Mouse (Mus musculus): ENCODE data around the gene Dnajc11. TPM values are rescaled to one million over a fixed set of nuclear protein-coding genes. Genes with fewer than 3 reads are reported as not detected.

The Dnajc11 gene
- polyA plus RNA-seq (2014; fragmentation: Nextera tagmentation; extraction: Ambion mirVana), result 101 and 102 TPM in 2 replicates

GRCm38 (mm10) chr4:151933505-151934214, at the start of gene Dnajc11:
Dnajc11 (plus strand) TSS chr4:151933691.
- peak within 1 kb of the TSS; percentile 69 for H3K27ac ChIP-seq (ENCODE audit: low read depth, low read length)
- no peaks in the 10 kb centered on the region for H3K27me3 ChIP-seq (replicated peaks; ENCODE audit: control insufficient read depth, insufficient read depth, low read length)
- peaks cover 27% of the 10 kb centered on the region for H3K4me1 ChIP-seq (replicated peaks; ENCODE audit: control insufficient read depth, insufficient read depth, low read length)
- peak; percentile 92 for DNase-seq (ENCODE audit: low spot score)
- H3K36me3 ChIP-seq (ENCODE audit: control insufficient read depth, insufficient read depth, low read length), result peaks cover 2% of the 10 kb centered on the region; the same call in 1 of the 2 replicates
- peak within 1 kb of the TSS; percentile 90 for H3K4me2 ChIP-seq
- peak; percentile 88 for ATAC-seq (replicated peaks; ENCODE audit: low FRiP score)
- no peaks in the 10 kb centered on the region for H3K9me3 ChIP-seq (ENCODE audit: control insufficient read depth, low read length)
- peak within 1 kb of the TSS; percentile 100 for H3K4me3 ChIP-seq (ENCODE audit: low read depth, low read length)
- under 1% methylated on average over 76 of the region's 83 CpGs for WGBS
- peak within 1 kb of the TSS; percentile 100 for H3K9ac ChIP-seq (ENCODE audit: low read depth, low read length)

- 61% methylated on average over 6 of the region's 6 CpGs for WGBS
- DNase-seq (ENCODE audit: low spot score) (no peak), ATAC-seq (replicated peaks; ENCODE audit: low FRiP score) (no peak)
- Histone ChIP-seq H3K4me2 (no peak overlapping the region), H3K27ac (ENCODE audit: low read depth, low read length) (no peak overlapping the region), H3K4me1 (replicated peaks; ENCODE audit: control insufficient read depth, insufficient read depth, low read length) (no peaks in the 10 kb centered on the region), H3K27me3 (replicated peaks; ENCODE audit: control insufficient read depth, insufficient read depth, low read length) (no peaks in the 10 kb centered on the region), H3K36me3 (ENCODE audit: control insufficient read depth, insufficient read depth, low read length) (no peaks in the 10 kb centered on the region), H3K4me3 (ENCODE audit: low read depth, low read length) (no peak overlapping the region), H3K9ac (ENCODE audit: low read depth, low read length) (no peak overlapping the region), H3K9me3 (ENCODE audit: control insufficient read depth, low read length) (peaks cover 3% of the 10 kb centered on the region; the same call in 1 of the 2 replicates)
These were observed 40.2 kb upstream of the Dnajc11 start for GRCm38 (mm10) chr4:151893241-151893640.

- Histone ChIP-seq H3K9me3 (ENCODE audit: control insufficient read depth, low read length) (peaks cover 3% of the 10 kb centered on the region; the same call in 1 of the 2 replicates), H3K9ac (ENCODE audit: low read depth, low read length) (no peak overlapping the region), H3K36me3 (ENCODE audit: control insufficient read depth, insufficient read depth, low read length) (no peaks in the 10 kb centered on the region), H3K27ac (ENCODE audit: low read depth, low read length) (no peak overlapping the region), H3K4me2 (no peak overlapping the region), H3K4me3 (ENCODE audit: low read depth, low read length) (no peak overlapping the region), H3K4me1 (replicated peaks; ENCODE audit: control insufficient read depth, insufficient read depth, low read length) (no peaks in the 10 kb centered on the region), H3K27me3 (replicated peaks; ENCODE audit: control insufficient read depth, insufficient read depth, low read length) (no peaks in the 10 kb centered on the region)
- ATAC-seq (replicated peaks; ENCODE audit: low FRiP score) (no peak), DNase-seq (ENCODE audit: low spot score) (no peak)
- 87% methylated on average over 12 of the region's 12 CpGs for WGBS
These were observed 38.6 kb upstream of the Dnajc11 start for GRCm38 (mm10) chr4:151894926-151895325.

GRCm38 (mm10) chr4:151895624-151896023, 37.9 kb upstream of the Dnajc11 start:
- Histone ChIP-seq H3K4me3 (ENCODE audit: low read depth, low read length) (no peak overlapping the region), H3K4me2 (no peak overlapping the region), H3K27ac (ENCODE audit: low read depth, low read length) (no peak overlapping the region), H3K4me1 (replicated peaks; ENCODE audit: control insufficient read depth, insufficient read depth, low read length) (no peaks in the 10 kb centered on the region), H3K9me3 (ENCODE audit: control insufficient read depth, low read length) (peaks cover 3% of the 10 kb centered on the region; the same call in 1 of the 2 replicates), H3K9ac (ENCODE audit: low read depth, low read length) (no peak overlapping the region), H3K27me3 (replicated peaks; ENCODE audit: control insufficient read depth, insufficient read depth, low read length) (no peaks in the 10 kb centered on the region), H3K36me3 (ENCODE audit: control insufficient read depth, insufficient read depth, low read length) (no peaks in the 10 kb centered on the region)
- DNase-seq (ENCODE audit: low spot score), result no peak
- WGBS, result 84% methylated on average over 7 of the region's 7 CpGs
- ATAC-seq (replicated peaks; ENCODE audit: low FRiP score), result no peak

GRCm38 (mm10) chr4:151897069-151897617, 36.3 kb upstream of the Dnajc11 start:
- Histone ChIP-seq H3K4me1 (replicated peaks; ENCODE audit: control insufficient read depth, insufficient read depth, low read length) (no peaks in the 10 kb centered on the region), H3K9me3 (ENCODE audit: control insufficient read depth, low read length) (peaks cover 3% of the 10 kb centered on the region; the same call in 1 of the 2 replicates), H3K9ac (ENCODE audit: low read depth, low read length) (no peak overlapping the region), H3K4me2 (no peak overlapping the region), H3K4me3 (ENCODE audit: low read depth, low read length) (no peak overlapping the region), H3K27me3 (replicated peaks; ENCODE audit: control insufficient read depth, insufficient read depth, low read length) (no peaks in the 10 kb centered on the region), H3K27ac (ENCODE audit: low read depth, low read length) (no peak overlapping the region), H3K36me3 (ENCODE audit: control insufficient read depth, insufficient read depth, low read length) (no peaks in the 10 kb centered on the region)
- 72% methylated on average over 9 of the region's 9 CpGs for WGBS
- ATAC-seq (replicated peaks; ENCODE audit: low FRiP score) (no peak), DNase-seq (ENCODE audit: low spot score) (no peak)

- H3K36me3 ChIP-seq (ENCODE audit: control insufficient read depth, insufficient read depth, low read length), result no peaks in the 10 kb centered on the region
- ATAC-seq (replicated peaks; ENCODE audit: low FRiP score), result no peak
- WGBS, result 66% methylated on average over 13 of the region's 13 CpGs
- H3K27ac ChIP-seq (ENCODE audit: low read depth, low read length), result no peak overlapping the region
- DNase-seq (ENCODE audit: low spot score), result no peak
- no peak overlapping the region for H3K4me3 ChIP-seq (ENCODE audit: low read depth, low read length)
- peaks cover 3% of the 10 kb centered on the region; the same call in 1 of the 2 replicates for H3K9me3 ChIP-seq (ENCODE audit: control insufficient read depth, low read length)
- no peak overlapping the region for H3K9ac ChIP-seq (ENCODE audit: low read depth, low read length)
- no peak overlapping the region for H3K4me2 ChIP-seq
- no peaks in the 10 kb centered on the region for H3K27me3 ChIP-seq (replicated peaks; ENCODE audit: control insufficient read depth, insufficient read depth, low read length)
- no peaks in the 10 kb centered on the region; the same call in 1 of the 2 replicates for H3K4me1 ChIP-seq (replicated peaks; ENCODE audit: control insufficient read depth, insufficient read depth, low read length)
These were observed 34.8 kb upstream of the Dnajc11 start for GRCm38 (mm10) chr4:151898600-151899245.

GRCm38 (mm10) chr4:151899707-151900384, 33.6 kb upstream of the Dnajc11 start:
- ATAC-seq (replicated peaks; ENCODE audit: low FRiP score), result no peak
- no peak overlapping the region for H3K9ac ChIP-seq (ENCODE audit: low read depth, low read length)

GRCm38 (mm10) chr4:151900735-151901134, 32.8 kb upstream of the Dnajc11 start:
- Histone ChIP-seq H3K27me3 (replicated peaks; ENCODE audit: control insufficient read depth, insufficient read depth, low read length) (no peaks in the 10 kb centered on the region), H3K4me3 (ENCODE audit: low read depth, low read length) (no peak overlapping the region), H3K36me3 (ENCODE audit: control insufficient read depth, insufficient read depth, low read length) (no peaks in the 10 kb centered on the region), H3K27ac (ENCODE audit: low read depth, low read length) (no peak overlapping the region), H3K9ac (ENCODE audit: low read depth, low read length) (no peak overlapping the region), H3K4me2 (no peak overlapping the region), H3K9me3 (ENCODE audit: control insufficient read depth, low read length) (peaks cover under 1% of the 10 kb centered on the region; the same call in 1 of the 2 replicates), H3K4me1 (replicated peaks; ENCODE audit: control insufficient read depth, insufficient read depth, low read length) (no peaks in the 10 kb centered on the region; the same call in 1 of the 2 replicates)
- WGBS, result 68% methylated on average over 6 of the region's 6 CpGs
- ATAC-seq (replicated peaks; ENCODE audit: low FRiP score), result no peak
- DNase-seq (ENCODE audit: low spot score), result no peak

More at GRCm38 (mm10) chr4:151899707-151900384, 33.6 kb upstream of the Dnajc11 start:
- H3K9me3 ChIP-seq (ENCODE audit: control insufficient read depth, low read length), result peaks cover 3% of the 10 kb centered on the region; the same call in 1 of the 2 replicates
- 57% methylated on average over 11 of the region's 11 CpGs for WGBS
- H3K27me3 ChIP-seq (replicated peaks; ENCODE audit: control insufficient read depth, insufficient read depth, low read length), result no peaks in the 10 kb centered on the region
- no peak overlapping the region for H3K4me2 ChIP-seq
- H3K36me3 ChIP-seq (ENCODE audit: control insufficient read depth, insufficient read depth, low read length), result no peaks in the 10 kb centered on the region
- no peaks in the 10 kb centered on the region; the same call in 1 of the 2 replicates for H3K4me1 ChIP-seq (replicated peaks; ENCODE audit: control insufficient read depth, insufficient read depth, low read length)
- no peak overlapping the region for H3K4me3 ChIP-seq (ENCODE audit: low read depth, low read length)
- no peak for DNase-seq (ENCODE audit: low spot score)
- H3K27ac ChIP-seq (ENCODE audit: low read depth, low read length), result no peak overlapping the region

Data from liver, embryonic 11.5 days (tissue).